Mouse (Mus musculus): Measurements from ENCODE around the gene Dph2. TPM values are rescaled to one million over a fixed set of nuclear protein-coding genes. Genes with fewer than 3 reads are reported as not detected.

Gene Dph2
- total and polyA plus RNA-seq, 2 experiments from 2014 or later = 14.1 to 21.2 TPM

- no peak for TF ChIP-seq CTCF (IDR thresholded peaks at IDR 0.05; ENCODE audit: low read depth)
- 0 out of 2 replicates have a peak, but pooled peaks cover 3% of the 10 kb centered on the region for H3K36me3 ChIP-seq (ENCODE audit: insufficient read depth, low read length)
- H3K27ac ChIP-seq = no peak overlapping the region
- H3K4me1 ChIP-seq (ENCODE audit: insufficient read depth, low read length) = peaks cover 11% of the 10 kb centered on the region; the same call in 1 of the 2 replicates
- 33% methylated on average over 4 of the region's 4 CpGs for WGBS
- ATAC-seq (peak; percentile 80), DNase-seq (ENCODE audit: low spot score) (peak; percentile 73)
- no peaks in the 10 kb centered on the region for H3K9me3 ChIP-seq (ENCODE audit: low read length)
- H3K4me3 ChIP-seq (ENCODE audit: low read length) = no peak overlapping the region
- H3K27me3 ChIP-seq (ENCODE audit: insufficient read depth, low read length) = no peaks in the 10 kb centered on the region
- H3K9ac ChIP-seq (replicated peaks; ENCODE audit: low read length) = no peak overlapping the region
- H3K4me2 ChIP-seq (ENCODE audit: low read depth, low read length) = no peak overlapping the region
Measured at GRCm38 (mm10) chr4:117862823-117863222, 29.0 kb downstream of the Dph2 start.

DNA sequence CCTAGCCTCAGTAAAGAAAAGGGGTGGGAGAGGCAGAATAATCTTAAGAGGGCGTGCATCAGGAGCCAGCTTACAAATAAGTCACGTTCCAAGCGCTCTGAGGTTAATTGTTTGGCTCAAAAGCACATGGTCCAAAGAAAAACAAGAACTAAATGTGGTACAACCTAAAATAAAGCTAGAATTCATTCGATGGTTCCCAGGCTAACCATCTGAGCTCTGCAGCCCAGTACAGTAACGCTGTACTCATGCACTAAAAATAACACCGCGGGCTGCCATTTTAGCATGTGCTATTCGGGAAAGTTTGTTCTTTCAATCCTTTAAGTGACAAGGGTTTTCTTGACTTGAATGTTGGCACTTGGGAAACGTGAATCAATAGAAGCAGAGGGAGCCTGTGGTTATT is 31.3 kb downstream of the Dph2 start:
- no peak for TF ChIP-seq CTCF (IDR thresholded peaks at IDR 0.05; ENCODE audit: low read depth)
- H3K9me3 ChIP-seq (ENCODE audit: low read length) = no peaks in the 10 kb centered on the region
- DNase-seq (ENCODE audit: low spot score) (no peak), ATAC-seq (no peak)
- H3K27me3 ChIP-seq (ENCODE audit: insufficient read depth, low read length) = no peaks in the 10 kb centered on the region
- H3K36me3 ChIP-seq (ENCODE audit: insufficient read depth, low read length) = 0 out of 2 replicates have a peak, but pooled peaks cover 3% of the 10 kb centered on the region
- H3K27ac ChIP-seq = no peak overlapping the region
- no peak overlapping the region for H3K9ac ChIP-seq (replicated peaks; ENCODE audit: low read length)
- WGBS = 77% methylated on average over 9 of the region's 9 CpGs
- peaks cover 11% of the 10 kb centered on the region; the same call in 1 of the 2 replicates for H3K4me1 ChIP-seq (ENCODE audit: insufficient read depth, low read length)
- H3K4me2 ChIP-seq (ENCODE audit: low read depth, low read length) = no peak overlapping the region
- H3K4me3 ChIP-seq (ENCODE audit: low read length) = no peak overlapping the region

DNA sequence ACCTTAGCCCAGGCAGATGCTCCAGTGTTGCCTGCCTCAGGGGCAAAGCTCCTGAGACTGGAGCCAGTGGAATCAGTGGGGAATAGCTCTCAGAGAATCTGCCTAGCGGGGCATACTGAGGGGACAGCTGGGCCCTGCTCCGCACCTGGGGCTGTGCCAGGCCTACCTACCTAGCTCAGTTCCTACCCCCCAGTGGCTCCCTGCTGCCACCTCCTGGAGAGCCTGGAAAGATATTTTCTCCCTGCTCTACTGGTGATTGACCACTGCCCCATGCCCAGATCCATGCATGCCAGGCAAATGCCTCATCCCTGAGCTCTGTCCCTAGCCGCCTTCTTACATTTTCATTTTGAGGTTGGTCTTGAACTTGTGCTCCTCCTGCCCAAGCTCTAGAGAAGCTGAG is 33.0 kb downstream of the Dph2 start:
- Histone ChIP-seq H3K36me3 (ENCODE audit: insufficient read depth, low read length) (0 out of 2 replicates have a peak, but pooled peaks cover under 1% of the 10 kb centered on the region), H3K9me3 (ENCODE audit: low read length) (no peaks in the 10 kb centered on the region), H3K27me3 (ENCODE audit: insufficient read depth, low read length) (no peaks in the 10 kb centered on the region), H3K4me3 (ENCODE audit: low read length) (no peak overlapping the region), H3K27ac (peak overlapping the region; percentile 41; the same call in 1 of the 2 replicates), H3K4me1 (ENCODE audit: insufficient read depth, low read length) (peaks cover 18% of the 10 kb centered on the region; the same call in 1 of the 2 replicates), H3K4me2 (ENCODE audit: low read depth, low read length) (no peak overlapping the region), H3K9ac (replicated peaks; ENCODE audit: low read length) (no peak overlapping the region)
- WGBS = 60% methylated on average over 3 of the region's 3 CpGs
- TF ChIP-seq CTCF (IDR thresholded peaks at IDR 0.05; ENCODE audit: low read depth) = peak; percentile 71
- ATAC-seq (peak; percentile 33; the same call in 1 of the 2 replicates), DNase-seq (ENCODE audit: low spot score) (peak; percentile 72)

GRCm38 (mm10) chr4:117855146-117855545 is 36.7 kb downstream of the Dph2 start:
- no peak overlapping the region for H3K4me3 ChIP-seq (ENCODE audit: low read length)
- H3K9ac ChIP-seq (replicated peaks; ENCODE audit: low read length) = no peak overlapping the region; the same call in 1 of the 2 replicates
- WGBS = 49% methylated on average over 9 of the region's 9 CpGs
- no peaks in the 10 kb centered on the region for H3K27me3 ChIP-seq (ENCODE audit: insufficient read depth, low read length)
- H3K4me1 ChIP-seq (ENCODE audit: insufficient read depth, low read length) = peaks cover 20% of the 10 kb centered on the region; the same call in 1 of the 2 replicates
- H3K9me3 ChIP-seq (ENCODE audit: low read length) = no peaks in the 10 kb centered on the region
- peak; percentile 72 for DNase-seq (ENCODE audit: low spot score)
- H3K4me2 ChIP-seq (ENCODE audit: low read depth, low read length) = no peak overlapping the region
- peak; percentile 81 for ATAC-seq
- H3K27ac ChIP-seq = peak overlapping the region; percentile 86
- H3K36me3 ChIP-seq (ENCODE audit: insufficient read depth, low read length) = no peaks in the 10 kb centered on the region
- TF ChIP-seq CTCF (IDR thresholded peaks at IDR 0.05; ENCODE audit: low read depth) = no peak

DNA sequence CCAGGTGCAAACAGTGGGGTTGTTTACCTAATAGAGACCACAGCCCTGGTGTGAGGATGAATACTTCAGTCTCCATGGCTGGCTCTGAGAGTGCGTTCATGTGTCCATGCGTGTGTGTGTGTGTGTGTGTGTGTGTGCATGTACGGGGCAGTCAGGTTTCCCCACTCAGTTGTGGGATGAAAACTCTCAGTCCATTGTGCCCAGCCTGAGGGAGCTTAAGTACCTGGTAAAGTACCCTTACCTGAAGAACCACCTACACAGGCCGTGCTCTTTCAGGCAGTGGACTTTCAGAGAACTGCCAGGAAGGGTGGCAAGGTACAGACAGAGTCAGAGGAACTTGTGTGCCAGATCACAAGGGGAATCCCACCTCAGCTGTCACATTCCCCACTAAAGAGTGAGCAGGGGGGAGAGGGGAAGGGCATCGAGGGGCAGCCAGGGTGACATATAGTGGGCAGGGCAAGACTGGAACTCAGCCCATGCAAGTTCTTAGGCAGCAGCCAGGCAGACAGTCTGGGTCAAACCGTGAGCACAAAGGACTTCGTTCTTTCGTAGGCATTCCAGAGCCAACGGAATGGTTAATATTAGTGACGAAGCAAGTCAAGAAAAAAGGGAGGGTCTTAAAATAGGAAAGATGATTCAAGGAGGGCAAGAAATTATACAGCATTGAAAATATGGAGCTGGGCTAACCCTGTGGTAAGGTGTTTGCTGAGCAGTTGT is 39.5 kb downstream of the Dph2 start:
- Histone ChIP-seq H3K4me2 (ENCODE audit: low read depth, low read length) (no peak overlapping the region), H3K9me3 (ENCODE audit: low read length) (no peaks in the 10 kb centered on the region), H3K9ac (replicated peaks; ENCODE audit: low read length) (no peak overlapping the region), H3K4me1 (ENCODE audit: insufficient read depth, low read length) (peaks cover 21% of the 10 kb centered on the region), H3K36me3 (ENCODE audit: insufficient read depth, low read length) (no peaks in the 10 kb centered on the region), H3K27me3 (ENCODE audit: insufficient read depth, low read length) (no peaks in the 10 kb centered on the region), H3K27ac (0 out of 2 replicates have a peak overlapping the region, but pooled peaks have one; percentile 5), H3K4me3 (ENCODE audit: low read length) (no peak overlapping the region)
- ATAC-seq (no peak), DNase-seq (ENCODE audit: low spot score) (no peak)
- TF ChIP-seq CTCF (IDR thresholded peaks at IDR 0.05; ENCODE audit: low read depth) = no peak
- WGBS = 74% methylated on average over 10 of the region's 10 CpGs

- H3K4me3 ChIP-seq (ENCODE audit: low read length) = no peak overlapping the region
- H3K9me3 ChIP-seq (ENCODE audit: low read length) = no peaks in the 10 kb centered on the region
- no peaks in the 10 kb centered on the region for H3K36me3 ChIP-seq (ENCODE audit: insufficient read depth, low read length)
- no peaks in the 10 kb centered on the region for H3K27me3 ChIP-seq (ENCODE audit: insufficient read depth, low read length)
- DNase-seq (ENCODE audit: low spot score) = peak; percentile 33
- H3K27ac ChIP-seq = peak overlapping the region; percentile 81
- peaks cover 28% of the 10 kb centered on the region for H3K4me1 ChIP-seq (ENCODE audit: insufficient read depth, low read length)
- H3K9ac ChIP-seq (replicated peaks; ENCODE audit: low read length) = no peak overlapping the region
- WGBS = 61% methylated on average over 7 of the region's 7 CpGs
- TF ChIP-seq CTCF (IDR thresholded peaks at IDR 0.05; ENCODE audit: low read depth) = peak; percentile 20; the same call in 1 of the 2 replicates
- no peak for ATAC-seq
- H3K4me2 ChIP-seq (ENCODE audit: low read depth, low read length) = no peak overlapping the region
Measured at GRCm38 (mm10) chr4:117850871-117851270, 41.0 kb downstream of the Dph2 start.

DNA sequence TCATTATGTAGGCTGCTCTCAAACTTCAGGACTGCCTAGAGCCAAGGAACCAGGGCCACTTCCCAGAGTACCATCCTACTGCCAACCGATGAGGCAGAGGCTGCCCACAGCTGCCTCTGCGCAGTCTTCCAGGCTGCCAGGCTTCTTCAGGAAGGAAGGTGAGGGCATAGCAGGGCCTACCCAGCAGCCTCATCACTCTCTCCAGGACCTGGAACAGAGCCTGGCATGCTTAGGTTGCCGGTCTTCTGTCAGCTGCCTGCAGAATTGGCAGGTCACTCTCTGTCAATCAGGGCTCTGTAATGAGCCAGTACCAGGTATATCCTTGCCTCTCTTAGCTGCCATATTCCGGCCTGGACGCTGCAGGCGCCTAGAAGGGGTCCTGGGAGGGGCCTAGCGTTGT is 41.7 kb downstream of the Dph2 start:
- ATAC-seq = peak; percentile 6; the same call in 1 of the 2 replicates
- peaks cover 24% of the 10 kb centered on the region; the same call in 1 of the 2 replicates for H3K4me1 ChIP-seq (ENCODE audit: insufficient read depth, low read length)
- H3K27me3 ChIP-seq (ENCODE audit: insufficient read depth, low read length) = no peaks in the 10 kb centered on the region
- DNase-seq (ENCODE audit: low spot score) = peak; percentile 53
- no peak overlapping the region for H3K4me3 ChIP-seq (ENCODE audit: low read length)
- H3K36me3 ChIP-seq (ENCODE audit: insufficient read depth, low read length) = no peaks in the 10 kb centered on the region
- 61% methylated on average over 7 of the region's 7 CpGs for WGBS
- H3K9ac ChIP-seq (replicated peaks; ENCODE audit: low read length) = no peak overlapping the region
- H3K4me2 ChIP-seq (ENCODE audit: low read depth, low read length) = no peak overlapping the region; the same call in 1 of the 2 replicates
- peak overlapping the region; percentile 81 for H3K27ac ChIP-seq
- H3K9me3 ChIP-seq (ENCODE audit: low read length) = no peaks in the 10 kb centered on the region
- no peak for TF ChIP-seq CTCF (IDR thresholded peaks at IDR 0.05; ENCODE audit: low read depth)
